Mouse (Mus musculus) MEL (cell line): ENCODE results near the gene Acmsd. TPM values are rescaled to one million over a fixed set of nuclear protein-coding genes. Genes with fewer than 3 reads are reported as not detected.

Source experiments
- DNase-seq: peaks from one replicate; pipeline ENCODE4 v3.0.0; 2011; ENCODE audit warnings: low read depth, low spot score
- H3K27ac ChIP-seq: 2 replicates; pipeline ENCODE4 v1.5.1; 2012; ENCODE audit warnings: low read depth, mild to moderate bottlenecking, control low read depth, low read length, moderate library complexity; ENCODE audit not compliant: control insufficient read depth
- H3K27me3 ChIP-seq, 2 experiments: fragments of 150-350 bp in 1 of 2; sonication (generic) in 1 of 2; 2 replicates each; pipeline ENCODE4 v1.6.1; 2012; ENCODE audit warnings: low read length in 2 of 2, mild to moderate bottlenecking in 2 of 2, improper control_type of control experiment in 1 of 2, moderate library complexity in 1 of 2; ENCODE audit not compliant: insufficient read depth in 2 of 2, control insufficient read depth in 1 of 2
- H3K36me3 ChIP-seq, 2 experiments: 2 replicates each; pipeline ENCODE4 v1.6.1; 2012 to 2014; ENCODE audit warnings: low read length in 2 of 2, improper control_type of control experiment in 1 of 2, inconsistent platforms in 1 of 2, mild to moderate bottlenecking in 1 of 2; ENCODE audit not compliant: insufficient read depth in 2 of 2, control insufficient read depth in 1 of 2
- H3K4me1 ChIP-seq, 2 experiments: fragments of 150-350 bp in 1 of 2; sonication (generic) in 1 of 2; 2 replicates each; pipeline ENCODE4 v1.6.1; 2012; ENCODE audit warnings: low read length in 2 of 2, improper control_type of control experiment in 1 of 2, mild to moderate bottlenecking in 1 of 2; ENCODE audit not compliant: insufficient read depth in 2 of 2, control insufficient read depth in 1 of 2
- H3K4me3 ChIP-seq, 2 experiments: fragments of 150-350 bp in 1 of 2; sonication (generic) in 1 of 2; 2 replicates each; pipeline ENCODE4 v1.5.1; 2012; ENCODE audit warnings: low read depth in 2 of 2, low read length in 2 of 2, mild to moderate bottlenecking in 2 of 2, moderate library complexity in 2 of 2, control low read depth in 1 of 2, improper control_type of control experiment in 1 of 2; ENCODE audit not compliant: control insufficient read depth in 1 of 2, insufficient read depth in 1 of 2
- H3K79me2 ChIP-seq: 2 replicates; pipeline ENCODE4 v1.6.1; 2012; ENCODE audit warnings: mild to moderate bottlenecking, low read length, moderate library complexity; ENCODE audit not compliant: control insufficient read depth, poor library complexity, insufficient read depth
- H3K9ac ChIP-seq: 2 replicates; pipeline ENCODE4 v1.6.1; 2012; ENCODE audit warnings: low read depth, mild to moderate bottlenecking, control low read depth, low read length, moderate library complexity; ENCODE audit not compliant: control insufficient read depth, poor library complexity, severe bottlenecking
- H3K9me3 ChIP-seq: fragments of 150-350 bp; sonication (generic); replicated peaks from 2 replicates; pipeline ENCODE4 v1.6.1; 2012; ENCODE audit warnings: mild to moderate bottlenecking, low read length, improper control_type of control experiment, moderate library complexity; ENCODE audit not compliant: insufficient read depth
- CHD1 ChIP-seq: IDR thresholded peaks from 2 replicates; pipeline ENCODE4 v1.6.1; 2012; ENCODE audit warnings: low read depth, mild to moderate bottlenecking, inconsistent platforms, low read length, improper control_type of control experiment
- CHD2 ChIP-seq: IDR thresholded peaks from 2 replicates; pipeline ENCODE4 v1.6.1; 2011; ENCODE audit warnings: low read length, improper control_type of control experiment
- EP300 ChIP-seq, 2 experiments: IDR thresholded peaks; 2 replicates each; pipeline ENCODE4 v1.6.1; 2011; ENCODE audit warnings: improper control_type of control experiment in 2 of 2, low read length in 2 of 2, low read depth in 1 of 2, mild to moderate bottlenecking in 1 of 2
- GABPA ChIP-seq: IDR thresholded peaks from 2 replicates; pipeline ENCODE4 v1.6.1; 2012; ENCODE audit warnings: low read depth, mild to moderate bottlenecking, inconsistent platforms, low read length, improper control_type of control experiment, moderate library complexity
- GATA1 ChIP-seq: IDR thresholded peaks from 2 replicates; pipeline ENCODE4 v1.6.1; 2011; ENCODE audit warnings: low read depth, low read length, improper control_type of control experiment
- HCFC1 ChIP-seq: IDR thresholded peaks from 2 replicates; pipeline ENCODE4 v1.6.1; 2012; ENCODE audit warnings: low read depth, mild to moderate bottlenecking, inconsistent platforms, low read length, improper control_type of control experiment, moderate library complexity
- JUND ChIP-seq: IDR thresholded peaks from 2 replicates; pipeline ENCODE4 v1.6.1; 2011; ENCODE audit warnings: low read depth, mild to moderate bottlenecking, improper control_type of control experiment, low read length
- KAT2A ChIP-seq: conservative IDR thresholded peaks from 2 replicates; pipeline ENCODE4 v1.6.1; 2012; ENCODE audit warnings: low read depth, low read length, improper control_type of control experiment, inconsistent platforms
- MXI1 ChIP-seq: IDR thresholded peaks from 2 replicates; pipeline ENCODE4 v1.6.1; 2011; ENCODE audit warnings: mild to moderate bottlenecking, low read depth, low read length, improper control_type of control experiment
- MYC ChIP-seq: IDR thresholded peaks from 2 replicates; pipeline ENCODE4 v1.6.1; 2011; ENCODE audit warnings: low read depth, mild to moderate bottlenecking, low read length, improper control_type of control experiment, moderate library complexity
- NRF1 ChIP-seq: IDR thresholded peaks from 2 replicates; pipeline ENCODE4 v1.6.1; 2014; ENCODE audit warnings: low read depth, mild to moderate bottlenecking, inconsistent platforms, low read length, improper control_type of control experiment, moderate library complexity; ENCODE audit not compliant: poor library complexity, insufficient read depth, severe bottlenecking
- POLR2A ChIP-seq, 2 experiments: IDR thresholded peaks; 2 replicates each; pipeline ENCODE4 v1.6.1; 2011 to 2012; ENCODE audit warnings: low read length in 2 of 2, mild to moderate bottlenecking in 2 of 2, control low read depth in 1 of 2, improper control_type of control experiment in 1 of 2, low read depth in 1 of 2, moderate library complexity in 1 of 2; ENCODE audit not compliant: control insufficient read depth in 1 of 2, insufficient read depth in 1 of 2, poor library complexity in 1 of 2
- RAD21 ChIP-seq: IDR thresholded peaks from 2 replicates; pipeline ENCODE4 v1.6.1; 2011; ENCODE audit warnings: mild to moderate bottlenecking, low read depth, low read length, improper control_type of control experiment
- TCF12 ChIP-seq: IDR thresholded peaks from 2 replicates; pipeline ENCODE4 v1.6.1; 2014; ENCODE audit warnings: low read depth, mild to moderate bottlenecking, inconsistent platforms, low read length, improper control_type of control experiment, moderate library complexity
- USF2 ChIP-seq, 2 experiments: IDR thresholded peaks; 2 replicates each; pipeline ENCODE4 v1.6.1; 2011 to 2012; ENCODE audit warnings: improper control_type of control experiment in 2 of 2, low read length in 2 of 2, borderline replicate concordance in 1 of 2, inconsistent platforms in 1 of 2, low read depth in 1 of 2, mild to moderate bottlenecking in 1 of 2; ENCODE audit not compliant: insufficient read depth in 1 of 2
- ZC3H11A ChIP-seq: IDR thresholded peaks from 2 replicates; pipeline ENCODE4 v1.6.1; 2012; ENCODE audit warnings: low read depth, mild to moderate bottlenecking, inconsistent platforms, low read length, improper control_type of control experiment
- ZMIZ1 ChIP-seq: IDR thresholded peaks from 2 replicates; pipeline ENCODE4 v1.6.1; 2012; ENCODE audit warnings: low read depth, mild to moderate bottlenecking, inconsistent platforms, low read length, improper control_type of control experiment, moderate library complexity
- polyA plus RNA-seq, 2 experiments: library from polyadenylated mRNA; stranded (reverse) in 1 of 2; unstranded in 1 of 2; fragments of >175 nt in 1 of 2; fragments of >200 nt in 1 of 2; gene quantifications; 2 replicates each; pipeline versions ENCODE4 v1.2.1 to v1.2.4; 2012; ENCODE audit warnings: low replicate concordance in 2 of 2, low read depth in 1 of 2; ENCODE audit not compliant: insufficient read length in 2 of 2, insufficient read depth in 1 of 2, missing spikeins in 1 of 2
- total RNA-seq: library from RNA; depleted of rRNA; stranded (reverse); fragments of 300-350 nt; gene quantifications from 2 replicates; pipeline ENCODE4 v1.2.3, GENCODE M21; 2012

Acmsd gene
- total and polyA plus RNA-seq, 3 experiments = 4.3 to 4.4 TPM; not detected in 1

DNA sequence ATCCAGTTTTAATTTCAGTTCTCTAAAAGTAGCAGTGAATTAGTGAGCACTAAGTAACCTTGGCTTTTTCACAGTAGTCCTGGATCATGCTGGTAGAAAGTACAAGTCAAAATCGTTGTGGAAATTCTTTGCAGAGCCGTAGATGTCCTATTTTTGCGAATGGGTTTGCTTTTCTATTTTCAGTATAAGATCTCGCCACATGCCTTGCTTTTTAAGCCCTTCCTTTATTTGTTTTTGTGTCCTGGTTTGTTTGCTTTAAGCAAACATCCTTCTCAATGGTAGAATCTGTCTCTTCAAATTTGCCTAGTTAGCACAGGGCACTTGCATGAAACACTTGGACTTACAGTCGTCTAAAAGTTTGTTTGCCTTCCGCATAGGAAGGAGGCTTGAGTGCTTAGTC is 47.0 kb downstream of the Acmsd start (continued):
- no peak for TF ChIP-seq USF2 (IDR thresholded peaks at IDR 0.05; ENCODE audit: borderline replicate concordance in 1 of 2, insufficient read depth in 1 of 2, low read depth in 1 of 2, low read length in 2 of 2)

- Histone ChIP-seq H3K9ac (no peak overlapping the region), H3K27me3 (no peaks in the 10 kb centered on the region), H3K4me1 (peaks cover 20 to 33% of the 10 kb centered on the region in 2 experiments), H3K9me3 (no peaks in the 10 kb centered on the region), H3K36me3 (peaks cover 11 to 59% of the 10 kb centered on the region in 2 experiments; a peak in 3 of 4 replicates), H3K4me3 (no peak overlapping the region), H3K27ac (no peak overlapping the region), H3K79me2 (peaks cover 83% of the 10 kb centered on the region)
- DNase-seq = no peak
- TF ChIP-seq EP300 (IDR thresholded peaks at IDR 0.05; ENCODE audit: low read depth in 1 of 2, low read length in 2 of 2) = no peak
- TF ChIP-seq TCF12 = no peak
- TF ChIP-seq CHD2 = no peak
- TF ChIP-seq KAT2A = no peak
- no peak for TF ChIP-seq GATA1
- TF ChIP-seq ZC3H11A = no peak
- no peak for TF ChIP-seq ZMIZ1
- no peak for TF ChIP-seq MXI1
- no peak for TF ChIP-seq POLR2A (IDR thresholded peaks at IDR 0.05; ENCODE audit: control insufficient read depth in 1 of 2, insufficient read depth in 1 of 2, low read depth in 1 of 2, low read length in 2 of 2, poor library complexity in 1 of 2)
- no peak for TF ChIP-seq MYC
- no peak for TF ChIP-seq CHD1
- TF ChIP-seq GABPA = no peak
- no peak for TF ChIP-seq NRF1
- no peak for TF ChIP-seq HCFC1
Observed at GRCm38 (mm10) chr1:127778611-127779010, 49.4 kb downstream of the Acmsd start.

DNA sequence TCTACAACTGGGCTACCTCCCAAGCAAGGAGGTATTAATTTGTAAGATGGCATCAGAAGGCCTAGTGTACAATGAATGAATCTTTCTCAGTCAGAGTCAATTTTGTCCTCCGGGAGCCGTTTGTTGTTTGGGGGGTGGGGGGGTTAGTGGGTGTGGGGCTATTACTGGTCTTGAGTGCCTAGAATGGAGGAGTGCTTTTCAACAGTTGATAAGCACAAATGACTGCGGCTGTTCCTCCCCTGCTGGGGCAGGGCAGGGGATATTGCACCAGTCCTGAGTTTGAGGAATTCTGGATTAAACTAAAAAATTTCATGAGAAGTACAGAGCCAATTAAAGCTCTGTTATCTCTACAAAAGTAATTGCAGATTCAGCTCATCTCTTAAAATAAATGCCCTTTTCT is 50.9 kb downstream of the Acmsd start:
- Histone ChIP-seq H3K4me1 (peaks cover 21 to 35% of the 10 kb centered on the region in 2 experiments), H3K79me2 (peaks cover 86% of the 10 kb centered on the region), H3K27me3 (no peaks in the 10 kb centered on the region), H3K4me3 (peak overlapping the region in 1 of 2 experiments; percentile 44; a peak in 2 of 4 replicates)
- DNase-seq = peak; percentile 46
- TF ChIP-seq ZC3H11A (no peak), EP300 (IDR thresholded peaks at IDR 0.05; ENCODE audit: low read depth in 1 of 2, low read length in 2 of 2) (0 out of 4 replicates have a peak, but pooled peaks of 1 of the 2 experiments have one; percentile 18), GATA1 (0 out of 2 replicates have a peak, but pooled peaks have one; percentile 23), JUND (no peak), RAD21 (no peak)
- TF ChIP-seq, all 39 proteins: peak for 2
- H3K9ac ChIP-seq = peak overlapping the region; percentile 2; the same call in 1 of the 2 replicates
- H3K27ac ChIP-seq = peak overlapping the region; percentile 3; the same call in 1 of the 2 replicates
- H3K36me3 ChIP-seq = peaks cover 11 to 73% of the 10 kb centered on the region in 2 experiments; a peak in 3 of 4 replicates
- H3K9me3 ChIP-seq = no peaks in the 10 kb centered on the region
